Mouse (Mus musculus) central nervous system, embryonic 18 days (tissue): ENCODE measurements around the gene Pgc. TPM values are rescaled to one million over a fixed set of nuclear protein-coding genes. Genes with fewer than 3 reads are reported as not detected.

ENCODE experiments used
- polyA plus RNA-seq: library from polyadenylated mRNA; depleted of rRNA; stranded (reverse); fragments of >200 nt; gene quantifications from 2 replicates; pipeline ENCODE4 v1.2.3, GENCODE M21; 2012; rRNA removed

Gene Pgc
- polyA plus RNA-seq: not detected in 2 replicates

GRCm38 (mm10) chr17:47726566-47726965, at the start of gene Pgc:
Gene Pgc, plus strand, starts transcription at chr17:47726842.

GRCm38 (mm10) chr17:47688344-47688607, 38.4 kb upstream of the Pgc start, which contains the start of gene Tomm6:
Gene Tomm6, minus strand, starts transcription at chr17:47688386.

GRCm38 (mm10) chr17:47688608-47689575, 37.8 kb upstream of the Pgc start, which contains the start of gene Frs3:
Gene Frs3, plus strand, starts transcription at chr17:47689030.

GRCm38 (mm10) chr17:47694442-47694502, 32.4 kb upstream of the Pgc start, which contains the start of gene Gm21981:
Gene Gm21981, minus strand, starts transcription at chr17:47694455.

DNA sequence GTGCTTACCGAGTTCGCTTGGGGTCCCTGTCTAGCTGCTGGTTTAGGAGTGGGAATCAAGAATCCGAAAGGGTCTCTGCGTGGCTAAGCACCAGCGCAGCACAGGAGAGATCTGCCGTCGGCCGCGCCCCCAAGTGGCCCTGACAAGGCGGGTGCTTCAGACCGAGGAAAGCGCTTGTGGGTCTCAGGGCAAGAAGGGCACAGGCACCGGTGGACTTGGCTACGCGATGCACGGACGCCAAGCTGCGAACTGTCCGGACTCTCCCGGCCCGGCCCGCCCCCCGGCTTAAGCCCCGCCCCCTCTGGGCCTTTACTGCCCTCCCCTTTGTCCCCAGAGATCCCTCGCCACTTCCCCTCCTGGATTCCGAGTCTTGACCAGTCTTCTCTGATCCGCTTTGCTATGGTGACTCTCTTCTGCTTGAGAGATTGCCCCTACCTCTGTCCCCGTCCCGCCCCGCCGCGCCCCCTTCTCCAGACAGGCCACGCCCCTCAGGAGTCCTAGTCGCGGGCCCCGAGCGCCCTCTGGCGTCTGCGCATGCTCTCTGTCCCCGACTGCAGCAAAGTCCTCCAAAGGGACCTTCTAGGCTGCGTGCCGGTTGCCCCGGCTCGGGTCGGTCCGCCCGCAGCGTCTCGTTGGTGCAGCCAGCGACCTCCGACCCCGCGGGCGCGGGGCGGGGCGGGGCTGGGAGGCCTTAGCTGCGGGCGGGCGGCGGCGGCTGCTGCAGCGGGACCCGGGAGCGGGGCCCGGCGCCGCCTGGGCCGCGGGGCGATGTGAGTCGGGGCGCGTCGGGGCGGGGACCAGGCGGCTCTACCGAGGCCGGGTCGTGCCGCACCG, 31.9 kb upstream of the Pgc start, which contains the start of gene Prickle4:
Gene Prickle4 (minus strand): TSS at position 234 of the 834 bp plus-strand sequence.

DNA sequence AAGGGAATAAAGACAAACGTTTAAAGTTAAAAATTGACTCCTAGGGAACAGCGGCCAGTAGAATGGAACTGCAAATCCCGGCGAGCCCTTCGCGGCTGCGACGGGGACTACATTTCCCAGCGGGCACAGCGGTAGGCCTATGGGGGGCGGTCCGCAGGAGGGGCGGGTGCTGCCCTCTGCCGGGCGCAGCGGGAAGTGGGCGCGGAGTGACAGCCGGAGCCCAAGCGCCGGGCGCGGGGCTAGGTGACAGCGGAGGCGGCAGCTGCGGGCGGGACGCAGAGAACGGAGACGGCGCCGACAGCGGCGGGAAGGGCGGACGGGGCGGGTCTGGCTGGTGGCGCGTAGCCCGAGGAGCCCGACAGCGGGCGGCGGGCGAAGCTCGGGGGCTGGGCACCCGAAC, 10.2 kb downstream of the Pgc start, which contains the start of gene Tfeb:
Gene Tfeb (plus strand): TSS at position 175 of the 400 bp plus-strand sequence.

Other genes with a start within 250 kb of the Pgc start
- gene Taf8, start 224.6 kb upstream of the Pgc start, polyA plus RNA-seq: 28.3 and 29.6 TPM in 2 replicates
- 42.1 and 44.6 TPM in 2 replicates for gene Ccnd3, start 221.8 kb upstream of the Pgc start, polyA plus RNA-seq
- 24.5 and 27.2 TPM in 2 replicates for gene Bysl, start 115.3 kb upstream of the Pgc start, polyA plus RNA-seq
- 53.4 and 56.4 TPM in 2 replicates for gene Med20, start 115.3 kb upstream of the Pgc start, polyA plus RNA-seq
- 2.0 and 2.5 TPM in 2 replicates for gene Gm20517, start 115.3 kb upstream of the Pgc start, polyA plus RNA-seq
- 21.1 and 23.3 TPM in 2 replicates for gene Usp49, start 96.2 kb upstream of the Pgc start, polyA plus RNA-seq
- gene Tomm6, start 38.5 kb upstream of the Pgc start, polyA plus RNA-seq: 107 and 121 TPM in 2 replicates
- gene Frs3, start 37.8 kb upstream of the Pgc start, polyA plus RNA-seq: 49.8 and 51.3 TPM in 2 replicates
- 8.4 and 8.6 TPM in 2 replicates for gene Gm21981, start 32.4 kb upstream of the Pgc start, polyA plus RNA-seq
- gene Prickle4, start 32.1 kb upstream of the Pgc start, polyA plus RNA-seq: 0.76 and 1.6 TPM in 2 replicates
- 2.6 and 3.1 TPM in 2 replicates for gene Tfeb, start 10.2 kb downstream of the Pgc start, polyA plus RNA-seq
- gene Mdfi, start 107.8 kb downstream of the Pgc start, polyA plus RNA-seq: 15.1 and 20.7 TPM in 2 replicates
- gene Foxp4, start 197.8 kb downstream of the Pgc start, polyA plus RNA-seq: 76.0 and 86.9 TPM in 2 replicates